13 mouse cellular contexts compared by ENCODE assay signal in the genomic region with DNA sequence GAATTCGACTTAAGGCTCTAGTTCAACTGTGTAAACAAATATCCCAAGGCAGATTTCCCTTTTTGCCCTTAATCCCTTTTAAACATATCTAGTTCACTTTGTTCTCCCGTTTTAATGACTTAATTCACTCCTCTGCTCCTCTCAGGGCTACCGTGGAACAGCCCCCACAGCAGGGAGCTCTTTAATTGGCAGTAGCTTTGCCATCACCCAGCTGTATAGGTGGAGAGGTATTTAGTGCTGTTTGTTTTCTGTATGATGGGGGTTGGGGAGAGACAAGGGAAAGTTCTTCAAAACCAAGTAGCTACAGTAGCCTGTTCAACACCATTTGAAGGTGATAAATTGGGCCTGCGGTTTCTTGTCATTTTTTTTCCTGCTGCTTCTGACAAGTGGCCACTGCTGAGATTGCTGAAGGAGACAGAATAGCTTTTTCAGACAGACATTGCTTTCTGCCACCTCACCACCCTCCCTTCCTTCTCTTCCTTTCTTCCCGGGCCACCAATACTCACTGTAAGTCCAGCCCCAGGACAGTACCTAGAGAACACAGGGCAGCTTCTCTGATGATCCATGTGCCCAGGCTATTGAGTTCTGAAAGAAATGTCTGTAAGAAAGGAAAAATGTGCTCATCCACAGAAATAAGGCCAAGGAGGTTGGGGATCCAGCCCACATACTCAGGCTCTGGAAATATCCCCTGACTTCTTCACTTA.
DNase-seq lines count a peak whose midpoint lies in the region; ATAC-seq lines count a peak whose summit lies in the region.
"Had no signal": no experiment of that assay in that cellular context is flagged by ENCODE, and none has a peak within 500 bp of the region (broad histone marks: within the 10 kb centered on the region; RNA-seq: fewer than 3 reads in every experiment).

No protein-coding gene starts in this region.

- no peaks in the 10 kb centered on the region for H3K27me3 ChIP-seq in hindbrain, embryonic 12.5 days
- H3K27me3 ChIP-seq in midbrain, embryonic 16.5 days (ENCODE audit: control insufficient read depth, insufficient read depth, low read depth, low read length): no peaks in the 10 kb centered on the region
- H3K27me3 ChIP-seq: CH12.LX; liver, embryonic 15.5 days had no signal

- no peaks in the 10 kb centered on the region for H3K36me3 ChIP-seq in hindbrain, embryonic 12.5 days
- H3K36me3 ChIP-seq in midbrain, embryonic 16.5 days (ENCODE audit: control insufficient read depth, insufficient read depth, low read length): no peaks in the 10 kb centered on the region
- H3K36me3 ChIP-seq: liver, embryonic 15.5 days had no signal

- peak; percentile 46; the same call in 1 of the 2 replicates for ATAC-seq in hindbrain, embryonic 12.5 days (ENCODE audit: low FRiP score)
- ATAC-seq in midbrain, embryonic 16.5 days: peak; percentile 81; the same call in 1 of the 2 replicates
- ATAC-seq in megakaryocyte, adult 5-6 weeks (ENCODE audit: poor library complexity, severe bottlenecking): no peak

- DNase-seq in cerebellum, postnatal 10 days: peak; percentile 26 to 36
- no peak for DNase-seq in cerebellum, adult 18-20 months
- DNase-seq in left cerebral cortex, postnatal 4 days: peak; percentile 5
- no peak for DNase-seq in left cerebral cortex, adult 9 months (ENCODE audit: low spot score in 2 of 2)
- no peak for DNase-seq in right cerebral cortex, postnatal 10 days (ENCODE audit: low spot score in 2 of 2)
- DNase-seq: cerebellum, adult 11-12 months; kidney, postnatal 10 days; lung, postnatal 14 days had no signal

- peaks cover 8% of the 10 kb centered on the region for H3K4me1 ChIP-seq in hindbrain, embryonic 12.5 days
- no peaks in the 10 kb centered on the region; the same call in 1 of the 2 replicates for H3K4me1 ChIP-seq in midbrain, embryonic 16.5 days (ENCODE audit: control insufficient read depth, insufficient read depth, low read length)
- H3K4me1 ChIP-seq: liver, embryonic 15.5 days had no signal

- no peak overlapping the region for H3K9ac ChIP-seq in hindbrain, embryonic 12.5 days
- H3K9ac ChIP-seq in midbrain, embryonic 16.5 days (ENCODE audit: low read depth, low read length): no peak overlapping the region
- H3K9ac ChIP-seq: liver, embryonic 15.5 days had no signal

- H3K9me3 ChIP-seq in hindbrain, embryonic 12.5 days (replicated peaks): no peaks in the 10 kb centered on the region
- H3K9me3 ChIP-seq in midbrain, embryonic 16.5 days (replicated peaks; ENCODE audit: control insufficient read depth, low read length, poor library complexity, severe bottlenecking): no peaks in the 10 kb centered on the region
- H3K9me3 ChIP-seq: liver, embryonic 15.5 days had no signal

- intact Hi-C loops in left cerebral cortex, postnatal 4 days (cut with DNase I): no loop called here

- no peak overlapping the region for H3K4me3 ChIP-seq in hindbrain, embryonic 12.5 days
- H3K4me3 ChIP-seq in midbrain, embryonic 16.5 days (ENCODE audit: low read depth, low read length): no peak overlapping the region
- H3K4me3 ChIP-seq: liver, embryonic 15.5 days had no signal

- 26% methylated on average over 5 of the region's 5 CpGs for WGBS in hindbrain, embryonic 12.5 days
- 21% methylated on average over 5 of the region's 5 CpGs for WGBS in midbrain, embryonic 16.5 days

- H3K27ac ChIP-seq in hindbrain, embryonic 12.5 days: no peak overlapping the region
- no peak overlapping the region for H3K27ac ChIP-seq in midbrain, embryonic 16.5 days (ENCODE audit: low read length)
- H3K27ac ChIP-seq: liver, embryonic 15.5 days had no signal

- H3K4me2 ChIP-seq in hindbrain, embryonic 12.5 days (replicated peaks): no peak overlapping the region
- no peak overlapping the region for H3K4me2 ChIP-seq in midbrain, embryonic 16.5 days (ENCODE audit: low read length)
- H3K4me2 ChIP-seq: liver, embryonic 15.5 days had no signal

Comparison
In these comparisons a context has a peak if more than half of its experiments do, and no peak if none do; other contexts are left out.
1. DNase-seq: peak in cerebellum, postnatal 10 days (2 of 2) and left cerebral cortex, postnatal 4 days (single experiment); none in cerebellum, adult 18-20 months (0 of 2), left cerebral cortex, adult 9 months (0 of 2) and right cerebral cortex, postnatal 10 days (0 of 2).